Mouse (Mus musculus) lung, adult 2 months (tissue): ENCODE measurements at regions not wholly inside any gene's neighbourhood (a gene's known extent, or its start where the extent isn't known, plus 50 kb on each side); places are given as distances from the start of the nearest gene placed in this dataset.

Experiments
- CTCF ChIP-seq: fragments of 200-500 bp; IDR thresholded peaks from 2 replicates; pipeline ENCODE4 v1.5.1; 2011; ENCODE audit warnings: mild to moderate bottlenecking, low read length, control low read depth; ENCODE audit not compliant: insufficient read depth
- POLR2A ChIP-seq: fragments of 200-500 bp; IDR thresholded peaks from 2 replicates; pipeline ENCODE4 v1.6.1; 2011; ENCODE audit warnings: low read depth, mild to moderate bottlenecking, control low read depth, low read length, borderline replicate concordance; ENCODE audit errors: extremely low read depth

- TF ChIP-seq CTCF (peak; percentile 93), POLR2A (no peak)
These were observed 68.1 kb upstream of the Slc1a4 start for GRCm38 (mm10) chr11:20400302-20401234.
